Mouse (Mus musculus): ENCODE results near the gene Trak1.
A peak's percentile ranks its signal among the peaks of the same experiment; 100 is the strongest.

The Trak1 gene

GRCm38 (mm10) chr9:121373107-121373506 lies 75.8 kb downstream of the Trak1 start:
- no peak for DNase-seq (ENCODE audit: low spot score)

GRCm38 (mm10) chr9:121373512-121373911 lies 76.2 kb downstream of the Trak1 start:
- DNase-seq (ENCODE audit: low spot score), result no peak

- DNase-seq (ENCODE audit: low spot score), result no peak
These were observed 77.0 kb downstream of the Trak1 start for GRCm38 (mm10) chr9:121374076-121374863.

- no peak for DNase-seq (ENCODE audit: low spot score)
These were observed 77.6 kb downstream of the Trak1 start for GRCm38 (mm10) chr9:121374864-121375255.

- no peak for DNase-seq (ENCODE audit: low spot score)
These were observed 78.8 kb downstream of the Trak1 start for GRCm38 (mm10) chr9:121376094-121376493.

- no peak for DNase-seq (ENCODE audit: low spot score)
These were observed 83.1 kb downstream of the Trak1 start for GRCm38 (mm10) chr9:121380310-121380920.

GRCm38 (mm10) chr9:121381678-121382297 lies 84.5 kb downstream of the Trak1 start:
- DNase-seq (ENCODE audit: low spot score), result no peak

- DNase-seq (ENCODE audit: low spot score), result no peak
These were observed 85.3 kb downstream of the Trak1 start for GRCm38 (mm10) chr9:121382568-121382967.

- no peak for DNase-seq (ENCODE audit: low spot score)
These were observed 85.9 kb downstream of the Trak1 start for GRCm38 (mm10) chr9:121383180-121383586.

- DNase-seq (ENCODE audit: low spot score), result no peak
These were observed 87.3 kb downstream of the Trak1 start for GRCm38 (mm10) chr9:121384620-121385019.

- peak; percentile 79 for DNase-seq (ENCODE audit: low spot score)
These were observed 87.9 kb downstream of the Trak1 start for GRCm38 (mm10) chr9:121385091-121385748.

GRCm38 (mm10) chr9:121385749-121386350 lies 88.5 kb downstream of the Trak1 start:
- no peak for DNase-seq (ENCODE audit: low spot score)

GRCm38 (mm10) chr9:121387539-121388272 lies 90.4 kb downstream of the Trak1 start:
- no peak for DNase-seq (ENCODE audit: low spot score)

- no peak for DNase-seq (ENCODE audit: low spot score)
These were observed 91.1 kb downstream of the Trak1 start for GRCm38 (mm10) chr9:121388273-121388931.

GRCm38 (mm10) chr9:121389258-121389657 lies 92.0 kb downstream of the Trak1 start:
- no peak for DNase-seq (ENCODE audit: low spot score)

- DNase-seq (ENCODE audit: low spot score), result no peak
These were observed 94.6 kb downstream of the Trak1 start for GRCm38 (mm10) chr9:121391898-121392297.

- peak; percentile 62 for DNase-seq (ENCODE audit: low spot score)
These were observed 95.1 kb downstream of the Trak1 start for GRCm38 (mm10) chr9:121392427-121392826.

GRCm38 (mm10) chr9:121393104-121393503 lies 95.8 kb downstream of the Trak1 start:
- DNase-seq (ENCODE audit: low spot score), result no peak

- DNase-seq (ENCODE audit: low spot score), result no peak
These were observed 97.6 kb downstream of the Trak1 start for GRCm38 (mm10) chr9:121394882-121395281.

GRCm38 (mm10) chr9:121395812-121396211 lies 98.5 kb downstream of the Trak1 start:
- no peak for DNase-seq (ENCODE audit: low spot score)
